Mouse (Mus musculus) ES-E14 (cell line): ENCODE data around the gene Galns. TPM values are rescaled to one million over a fixed set of nuclear protein-coding genes. Genes with fewer than 3 reads are reported as not detected.

Experiments used
- DNase-seq: peaks from one replicate; pipeline ENCODE4 v3.0.0-alpha.2; 2013; ENCODE audit warnings: low read depth, low spot score
- H3K27ac ChIP-seq: 2 replicates; pipeline ENCODE4 v1.5.1; 2012; ENCODE audit warnings: low read depth, mild to moderate bottlenecking, low read length, moderate library complexity, mixed read lengths; ENCODE audit not compliant: poor library complexity, insufficient read depth, severe bottlenecking
- H3K36me3 ChIP-seq: 2 replicates; pipeline ENCODE4 v1.6.1; 2012; ENCODE audit warnings: mild to moderate bottlenecking, low read length, moderate library complexity, mixed read lengths; ENCODE audit not compliant: control insufficient read depth, poor library complexity, insufficient read depth, severe bottlenecking
- H3K4me1 ChIP-seq, 2 experiments: fragments of 150-350 bp in 1 of 2; sonication (generic) in 1 of 2; 2 replicates each; pipeline ENCODE4 v1.6.1; 2012; ENCODE audit warnings: low read length in 2 of 2, mild to moderate bottlenecking in 1 of 2, mixed read lengths in 1 of 2; ENCODE audit not compliant: control insufficient read depth in 2 of 2, insufficient read depth in 2 of 2, poor library complexity in 1 of 2
- H3K4me3 ChIP-seq, 2 experiments: fragments of 150-350 bp in 1 of 2; sonication (generic) in 1 of 2; 2 replicates each; pipeline ENCODE4 v1.5.1; 2012; ENCODE audit warnings: low read length in 2 of 2, low read depth in 1 of 2, mild to moderate bottlenecking in 1 of 2, mixed read lengths in 1 of 2; ENCODE audit not compliant: insufficient read depth in 1 of 2, poor library complexity in 1 of 2, severe bottlenecking in 1 of 2
- H3K9ac ChIP-seq: 2 replicates; pipeline ENCODE4 v1.6.1; 2012; ENCODE audit warnings: low read depth, mild to moderate bottlenecking, low read length, mixed read lengths; ENCODE audit not compliant: poor library complexity, insufficient read depth, severe bottlenecking
- H3K9me3 ChIP-seq: fragments of 150-350 bp; sonication (generic); 2 replicates; pipeline ENCODE4 v1.6.1; 2012; ENCODE audit warnings: low read depth, mild to moderate bottlenecking, low read length; ENCODE audit not compliant: control insufficient read depth, insufficient read depth
- CHD2 ChIP-seq: IDR thresholded peaks from 2 replicates; pipeline ENCODE4 v1.6.1; 2014; ENCODE audit warnings: mild to moderate bottlenecking, low read depth, low read length, inconsistent platforms
- HCFC1 ChIP-seq: IDR thresholded peaks from 2 replicates; pipeline ENCODE4 v1.6.1; 2012; ENCODE audit warnings: low read length, inconsistent platforms, borderline replicate concordance; ENCODE audit not compliant: insufficient read depth
- MAFK ChIP-seq: IDR thresholded peaks from 2 replicates; pipeline ENCODE4 v1.6.1; 2014; ENCODE audit warnings: mild to moderate bottlenecking, low read depth, low read length, inconsistent platforms; ENCODE audit not compliant: insufficient read depth
- ZC3H11A ChIP-seq: IDR thresholded peaks from 2 replicates; pipeline ENCODE4 v1.6.1; 2012; ENCODE audit warnings: low read depth, mild to moderate bottlenecking, inconsistent platforms, low read length, borderline replicate concordance
- ZNF384 ChIP-seq: IDR thresholded peaks from 2 replicates; pipeline ENCODE4 v1.6.1; 2012; ENCODE audit warnings: low read depth, low read length, inconsistent platforms
- in situ Hi-C, 2 experiments: fragments of 600-800 bp; cut with MboI; formaldehyde crosslinking; loops; one replicate each; pipeline ENCODE4 v1.15.1; 2025; ENCODE audit warnings: low sequenced_read_pairs in 2 of 2, inconsistent platforms in 1 of 2; ENCODE audit not compliant: unreplicated experiment in 2 of 2
- total RNA-seq: library from RNA; depleted of rRNA; stranded (reverse); fragments of 300-350 nt; gene quantifications from 2 replicates; pipeline ENCODE4 v1.2.3, GENCODE M21; 2012

The Galns gene
- total RNA-seq, 1 experiment: 9.2 TPM

GRCm38 (mm10) chr8:122548331-122548730, 62.9 kb downstream of the Galns start:
- H3K36me3 ChIP-seq: peaks cover 3% of the 10 kb centered on the region; the same call in 1 of the 2 replicates
- H3K4me1 ChIP-seq: peaks cover 7 to 36% of the 10 kb centered on the region in 2 experiments; a peak in 3 of 4 replicates
- no peak overlapping the region for H3K27ac ChIP-seq
- no peak overlapping the region for H3K9ac ChIP-seq
- H3K9me3 ChIP-seq: no peaks in the 10 kb centered on the region
- H3K4me3 ChIP-seq: no peak overlapping the region
- no peak for TF ChIP-seq MAFK
- TF ChIP-seq HCFC1: no peak
- no peak for TF ChIP-seq ZNF384
- no peak for TF ChIP-seq CHD2
- TF ChIP-seq ZC3H11A: no peak
- no peak for DNase-seq
- in situ Hi-C loops: no loop called here

- in situ Hi-C loops: no loop called here
- no peak overlapping the region for H3K9ac ChIP-seq
- H3K36me3 ChIP-seq: peaks cover 3% of the 10 kb centered on the region; the same call in 1 of the 2 replicates
- TF ChIP-seq ZNF384: no peak
- no peak for TF ChIP-seq HCFC1
- no peak for TF ChIP-seq MAFK
- TF ChIP-seq ZC3H11A: no peak
- no peak for TF ChIP-seq CHD2
- no peak overlapping the region for H3K4me3 ChIP-seq
- DNase-seq: no peak
- H3K4me1 ChIP-seq: peaks cover 7 to 34% of the 10 kb centered on the region in 2 experiments; a peak in 3 of 4 replicates
- no peak overlapping the region for H3K27ac ChIP-seq
- H3K9me3 ChIP-seq: no peaks in the 10 kb centered on the region
Measured at GRCm38 (mm10) chr8:122547815-122548214, 63.4 kb downstream of the Galns start.

GRCm38 (mm10) chr8:122546811-122547453, 64.3 kb downstream of the Galns start:
- H3K36me3 ChIP-seq: peaks cover 3% of the 10 kb centered on the region; the same call in 1 of the 2 replicates
- H3K9me3 ChIP-seq: no peaks in the 10 kb centered on the region
- no peak overlapping the region for H3K4me3 ChIP-seq
- H3K4me1 ChIP-seq: peaks cover 7 to 36% of the 10 kb centered on the region in 2 experiments; a peak in 3 of 4 replicates
- DNase-seq: no peak
- H3K27ac ChIP-seq: no peak overlapping the region
- H3K9ac ChIP-seq: no peak overlapping the region
- in situ Hi-C loops: no loop called here
- TF ChIP-seq HCFC1 (no peak), ZC3H11A (no peak), ZNF384 (no peak), CHD2 (no peak), MAFK (no peak)

- no peak overlapping the region for H3K27ac ChIP-seq
- H3K36me3 ChIP-seq: peaks cover 3% of the 10 kb centered on the region; the same call in 1 of the 2 replicates
- no peak overlapping the region; the same call in 1 of the 2 replicates for H3K9ac ChIP-seq
- in situ Hi-C loops: no loop called here
- H3K4me1 ChIP-seq: peaks cover 8 to 36% of the 10 kb centered on the region in 2 experiments; a peak in 3 of 4 replicates
- DNase-seq: no peak
- no peaks in the 10 kb centered on the region for H3K9me3 ChIP-seq
- TF ChIP-seq ZNF384 (no peak), HCFC1 (no peak), ZC3H11A (no peak), CHD2 (no peak)
- H3K4me3 ChIP-seq: no peak overlapping the region
Measured at GRCm38 (mm10) chr8:122546066-122546755, 65.1 kb downstream of the Galns start.
